Mouse (Mus musculus) midbrain, embryonic 10.5 days (tissue): ENCODE data around the gene Zfp182. TPM values are rescaled to one million over a fixed set of nuclear protein-coding genes. Genes with fewer than 3 reads are reported as not detected.
A peak's percentile ranks its signal among the peaks of the same experiment; 100 is the strongest.

ENCODE experiments used
- DNase-seq: peaks from one replicate; pipeline ENCODE4 v3.0.0-alpha.2; 2017; ENCODE audit warnings: low spot score
- H3K27ac ChIP-seq: fragments of 300-500 bp; sonication (generic); replicated peaks from 2 replicates; pipeline ENCODE4 v1.5.1; 2016; ENCODE audit warnings: mild to moderate bottlenecking
- H3K27me3 ChIP-seq: fragments of 300-500 bp; sonication (generic); 2 replicates; pipeline ENCODE4 v1.6.1; 2016; ENCODE audit warnings: low read depth, mild to moderate bottlenecking; ENCODE audit not compliant: poor library complexity, severe bottlenecking
- H3K36me3 ChIP-seq: fragments of 300-500 bp; sonication (generic); 2 replicates; pipeline ENCODE4 v1.6.1; 2016; ENCODE audit warnings: mild to moderate bottlenecking, moderate library complexity
- H3K4me1 ChIP-seq: fragments of 300-500 bp; sonication (generic); 2 replicates; pipeline ENCODE4 v1.6.1; 2016
- H3K4me3 ChIP-seq: fragments of 300-500 bp; sonication (generic); 2 replicates; pipeline ENCODE4 v1.5.1; 2016; ENCODE audit warnings: mild to moderate bottlenecking, moderate library complexity
- H3K9me3 ChIP-seq: fragments of 300-500 bp; sonication (generic); replicated peaks from 2 replicates; pipeline ENCODE4 v1.6.1; 2016; ENCODE audit warnings: mild to moderate bottlenecking
- WGBS: fragments of 180-500 bp; shearing (Covaris S2); methylation state at CpG from one replicate; pipeline ENCODE4 v1.1.7; 2016; 5-methylcytosine and 5-hydroxymethylcytosine counted together
- polyA plus RNA-seq: library from polyadenylated mRNA; unstranded; fragments of >200 nt; fragmentation: Nextera tagmentation; extraction: Ambion mirVana; gene quantifications from 2 replicates; pipeline ENCODE4 v1.2.1, GENCODE M21; 2016

Zfp182 gene
- polyA plus RNA-seq: 6.4 and 6.7 TPM in 2 replicates

- Histone ChIP-seq H3K4me1 (no peaks in the 10 kb centered on the region), H3K36me3 (no peaks in the 10 kb centered on the region), H3K4me3 (peak within 1 kb of the TSS; percentile 58), H3K9me3 (0 out of 2 replicates have a peak, but pooled peaks cover 2% of the 10 kb centered on the region), H3K27ac (peak within 1 kb of the TSS; percentile 76), H3K27me3 (no peaks in the 10 kb centered on the region)
- 28% methylated on average over 25 of the region's 25 CpGs for WGBS
- DNase-seq: peak; percentile 69
These were observed at the start of gene Zfp182 for GRCm38 (mm10) chrX:21061866-21062543. Gene Zfp182, minus strand, starts transcription at chrX:21062316.

- 56% methylated on average over 7 of the region's 7 CpGs for WGBS
- DNase-seq: no peak
- H3K36me3 ChIP-seq: no peaks in the 10 kb centered on the region
- H3K27ac ChIP-seq: peak overlapping the region; percentile 74; the same call in 1 of the 2 replicates
- peak overlapping the region; percentile 55 for H3K4me3 ChIP-seq
- H3K27me3 ChIP-seq: no peaks in the 10 kb centered on the region
- H3K4me1 ChIP-seq: no peaks in the 10 kb centered on the region
- no peaks in the 10 kb centered on the region for H3K9me3 ChIP-seq
These were observed 27.7 kb upstream of the Zfp182 start for GRCm38 (mm10) chrX:21089867-21090239.

DNA sequence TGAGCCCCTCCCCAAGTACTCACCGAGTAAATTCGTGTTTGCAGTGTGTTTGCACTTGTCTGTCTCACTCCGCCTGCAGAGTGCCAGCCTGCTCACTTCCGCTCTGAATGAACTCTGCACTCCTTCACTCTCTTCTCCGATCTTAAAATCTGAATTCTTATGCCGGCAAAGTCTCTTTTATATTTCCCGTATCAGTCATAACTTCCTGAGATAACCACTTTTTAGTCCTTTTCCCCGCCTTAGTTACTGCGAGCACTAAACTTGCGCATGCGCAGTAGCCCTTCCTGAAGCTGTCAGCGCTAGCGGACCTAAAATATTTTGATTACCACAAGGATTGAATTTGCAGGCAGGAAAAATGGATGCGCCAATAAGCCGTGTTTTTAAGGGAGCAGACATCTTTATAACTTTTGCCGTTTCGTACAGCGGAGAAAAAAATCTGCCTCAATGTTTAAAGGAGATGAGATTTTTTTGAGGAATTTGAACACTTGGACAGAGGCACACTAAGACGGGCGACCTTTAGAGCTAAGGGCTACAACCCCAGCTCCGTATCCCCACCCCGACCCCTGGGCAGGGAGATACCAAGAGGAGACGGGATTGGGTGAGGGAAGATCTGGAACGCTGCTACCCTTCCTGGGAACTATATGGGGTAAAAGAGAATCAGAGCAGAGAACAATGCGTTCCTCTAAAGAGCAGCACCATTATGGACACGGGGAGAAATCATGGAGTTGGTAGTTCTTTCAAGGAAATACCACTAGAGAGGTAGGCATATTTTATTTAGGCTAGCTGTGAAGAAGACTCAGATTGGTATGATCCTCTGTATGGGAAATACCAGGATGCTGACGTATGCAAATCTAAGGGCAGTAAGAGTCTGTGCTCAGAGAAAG, 27.1 kb upstream of the Zfp182 start, which contains the start of gene Zfp300:
Gene Zfp300, minus strand, starts transcription at position 545 of the 884 bp plus-strand sequence.
- Histone ChIP-seq H3K27ac (peak within 1 kb of the TSS; percentile 74), H3K4me3 (peak within 1 kb of the TSS; percentile 55), H3K9me3 (no peaks in the 10 kb centered on the region; the same call in 1 of the 2 replicates), H3K36me3 (no peaks in the 10 kb centered on the region), H3K4me1 (no peaks in the 10 kb centered on the region), H3K27me3 (no peaks in the 10 kb centered on the region)
- DNase-seq: peak; percentile 50
- 17% methylated on average over 27 of the region's 27 CpGs for WGBS

GRCm38 (mm10) chrX:21088645-21088982, 26.5 kb upstream of the Zfp182 start:
- H3K9me3 ChIP-seq: no peaks in the 10 kb centered on the region; the same call in 1 of the 2 replicates
- WGBS: 34% methylated on average over 6 of the region's 6 CpGs
- no peak for DNase-seq
- H3K4me3 ChIP-seq: peak overlapping the region; percentile 55
- no peaks in the 10 kb centered on the region for H3K4me1 ChIP-seq
- H3K36me3 ChIP-seq: peaks cover 2% of the 10 kb centered on the region; the same call in 1 of the 2 replicates
- peak overlapping the region; percentile 74 for H3K27ac ChIP-seq
- H3K27me3 ChIP-seq: no peaks in the 10 kb centered on the region

GRCm38 (mm10) chrX:21068106-21068505, 6.0 kb upstream of the Zfp182 start, which contains the start of gene Spaca5:
Gene Spaca5, plus strand, starts transcription at chrX:21068406.
- Histone ChIP-seq H3K9me3 (peaks cover 2% of the 10 kb centered on the region; the same call in 1 of the 2 replicates), H3K4me1 (no peaks in the 10 kb centered on the region), H3K27ac (no peak within 1 kb of the TSS), H3K36me3 (no peaks in the 10 kb centered on the region), H3K27me3 (no peaks in the 10 kb centered on the region), H3K4me3 (no peak within 1 kb of the TSS)
- no peak for DNase-seq

DNA sequence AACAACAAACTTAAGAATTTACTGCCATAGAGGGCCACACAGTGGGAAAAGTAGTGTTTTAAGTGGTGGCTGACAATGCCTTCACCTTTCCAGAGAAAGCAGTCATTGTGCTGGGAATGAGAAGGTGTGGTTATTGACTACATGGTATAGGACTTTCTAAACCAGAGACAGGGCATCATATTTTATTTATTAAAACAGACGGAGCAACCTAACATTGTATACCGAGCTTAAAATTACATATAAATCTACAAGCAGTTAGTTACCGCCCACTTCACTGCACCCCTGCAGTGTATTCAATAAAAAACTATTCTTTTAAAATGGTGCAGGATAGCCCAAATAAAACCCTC, 401 bp upstream of the Zfp182 start:
- 80% methylated on average over 3 of the region's 3 CpGs for WGBS
- Histone ChIP-seq H3K27me3 (no peaks in the 10 kb centered on the region), H3K9me3 (0 out of 2 replicates have a peak, but pooled peaks cover 2% of the 10 kb centered on the region), H3K4me3 (peak overlapping the region; percentile 58), H3K27ac (peak overlapping the region; percentile 76), H3K4me1 (no peaks in the 10 kb centered on the region), H3K36me3 (no peaks in the 10 kb centered on the region)
- DNase-seq: no peak

DNA sequence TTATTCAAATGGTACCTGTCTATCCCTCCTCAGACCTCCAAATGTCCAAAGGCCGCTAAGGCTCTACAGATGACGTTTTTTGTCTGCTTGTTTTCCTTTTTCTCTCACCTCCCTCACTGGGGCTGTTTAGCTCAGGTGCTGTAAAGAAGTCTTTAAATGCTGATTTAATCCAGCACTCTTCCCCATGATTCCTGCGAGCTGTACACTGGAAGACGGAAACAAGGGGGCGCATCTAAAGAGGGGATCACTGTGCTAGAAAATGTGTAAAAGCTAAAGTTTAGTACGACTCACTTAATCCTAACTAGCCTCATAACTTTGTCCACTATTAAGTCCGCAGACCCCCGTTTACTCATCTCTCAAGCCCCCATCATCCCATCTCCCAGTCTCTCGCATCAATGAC, 656 bp downstream of the Zfp182 start:
- Histone ChIP-seq H3K4me3 (peak overlapping the region; percentile 58), H3K27me3 (no peaks in the 10 kb centered on the region), H3K9me3 (0 out of 2 replicates have a peak, but pooled peaks cover 2% of the 10 kb centered on the region), H3K36me3 (no peaks in the 10 kb centered on the region), H3K27ac (peak overlapping the region; percentile 76), H3K4me1 (no peaks in the 10 kb centered on the region)
- WGBS: 24% methylated on average over 9 of the region's 9 CpGs
- DNase-seq: no peak

DNA sequence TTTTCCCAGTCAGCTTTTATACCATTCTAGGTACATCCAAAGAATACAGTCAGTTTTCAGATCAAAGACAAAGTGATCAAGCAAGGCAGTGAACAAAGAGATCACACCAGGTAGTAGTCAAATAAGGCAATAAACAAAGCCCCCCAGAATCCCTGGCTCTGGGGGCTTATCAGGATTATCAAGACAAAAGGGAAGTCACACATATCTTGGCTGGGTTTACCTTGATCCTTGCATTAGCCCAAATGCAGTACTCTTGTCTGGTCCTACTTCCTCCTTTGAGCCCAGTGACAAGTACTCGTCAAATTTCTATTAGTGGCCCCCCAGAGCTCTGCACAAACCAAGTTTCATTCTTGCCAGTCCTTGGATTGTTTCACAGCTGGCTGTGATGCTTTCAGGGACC, 81.2 kb downstream of the Zfp182 start:
- H3K4me1 ChIP-seq: no peaks in the 10 kb centered on the region
- H3K4me3 ChIP-seq: no peak overlapping the region
- WGBS: 90% methylated on average over 1 of the region's 1 CpGs
- no peak overlapping the region for H3K27ac ChIP-seq
- no peaks in the 10 kb centered on the region for H3K27me3 ChIP-seq
- peaks cover 5% of the 10 kb centered on the region; the same call in 1 of the 2 replicates for H3K9me3 ChIP-seq
- no peak for DNase-seq
- H3K36me3 ChIP-seq: peaks cover 15% of the 10 kb centered on the region

Other genes with a start within 250 kb of the Zfp182 start
- gene Timp1, start 192.2 kb downstream of the Zfp182 start, polyA plus RNA-seq: 8.8 and 10.6 TPM in 2 replicates
- 4.0 and 6.8 TPM in 2 replicates for gene Syn1, start 141.3 kb downstream of the Zfp182 start, polyA plus RNA-seq
- gene Cfp, start 130.8 kb downstream of the Zfp182 start, polyA plus RNA-seq: 3.6 and 5.1 TPM in 2 replicates
- 9.6 and 12.3 TPM in 2 replicates for gene Elk1, start 111.7 kb downstream of the Zfp182 start, polyA plus RNA-seq
- gene Uxt, start 100.3 kb downstream of the Zfp182 start, polyA plus RNA-seq: 65.5 and 73.3 TPM in 2 replicates
- gene Spaca5, start 6.1 kb upstream of the Zfp182 start, polyA plus RNA-seq: not detected in 2 replicates
- 2.2 and 2.4 TPM in 2 replicates for gene Zfp300, start 27.2 kb upstream of the Zfp182 start, polyA plus RNA-seq
- gene Ssxa1, start 53.5 kb upstream of the Zfp182 start, polyA plus RNA-seq: not detected in 2 replicates
- gene Gm21876, start 113.3 kb upstream of the Zfp182 start, polyA plus RNA-seq: not detected in 2 replicates